In the genomic region with DNA sequence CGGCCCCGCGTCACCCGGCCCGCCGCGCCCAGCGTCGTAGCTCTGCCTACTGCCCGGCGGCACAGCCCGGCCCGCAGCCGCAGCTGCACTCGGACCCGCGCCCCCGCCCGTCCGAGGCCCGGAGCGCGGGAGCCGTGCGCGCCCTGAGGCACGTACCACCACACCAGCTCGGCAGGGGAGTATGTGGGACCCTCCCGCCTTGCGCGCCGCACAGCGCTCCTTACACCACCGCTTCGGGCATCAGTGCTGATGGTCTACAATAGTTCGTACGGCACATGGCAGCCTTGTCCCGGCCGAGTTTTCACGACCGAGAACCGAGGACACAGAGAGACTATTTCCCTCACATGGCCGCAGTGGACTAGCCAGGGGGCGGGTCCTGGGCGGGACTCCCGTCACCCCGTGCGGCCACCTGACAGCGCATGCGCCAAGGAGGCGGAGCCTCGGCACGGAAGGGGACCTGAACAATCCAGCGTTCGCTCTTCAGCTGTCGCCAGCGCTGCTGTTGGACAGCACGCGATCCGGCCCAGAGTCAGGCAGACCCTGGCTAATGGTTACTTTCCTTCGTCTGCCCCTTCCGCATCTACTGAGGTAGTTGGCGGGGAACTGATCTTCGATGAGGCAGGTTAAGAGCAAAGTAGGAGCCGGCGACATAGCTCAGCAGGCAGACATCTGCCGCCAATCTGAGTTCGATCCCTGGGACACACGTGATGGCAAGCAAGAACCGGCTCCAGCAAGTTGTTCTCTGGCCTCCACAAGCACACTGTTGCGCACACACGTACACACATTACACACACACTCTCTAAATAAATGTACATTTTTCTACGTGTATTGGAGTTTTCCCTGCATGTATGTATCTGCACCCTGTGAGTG, we compare ENCODE assay signal across 8 mouse cellular contexts. TPM values are rescaled to one million over a fixed set of nuclear protein-coding genes. Genes with fewer than 3 reads are reported as not detected.
DNase-seq lines count a peak whose midpoint lies in the region; ATAC-seq and TF ChIP-seq lines count a peak whose summit lies in the region.

A gene (minus strand): TSS at position 389 of the 870 bp plus-strand sequence.

- peak within 1 kb of the TSS; percentile 81 for H3K4me3 ChIP-seq in heart, embryonic 12.5 days
- peak within 1 kb of the TSS; percentile 91 for H3K4me3 ChIP-seq in kidney, postnatal 0 days (replicated peaks; ENCODE audit: low read depth, low read length)
- H3K4me3 ChIP-seq in liver, embryonic 11.5 days (ENCODE audit: low read depth, low read length): peak within 1 kb of the TSS; percentile 91
- H3K4me3 ChIP-seq in stomach, embryonic 14.5 days (ENCODE audit: low read depth, low read length): peak within 1 kb of the TSS; percentile 84

- peaks cover 25% of the 10 kb centered on the region for H3K4me1 ChIP-seq in heart, embryonic 12.5 days (replicated peaks)
- peaks cover 14% of the 10 kb centered on the region; the same call in 1 of the 2 replicates for H3K4me1 ChIP-seq in kidney, postnatal 0 days (replicated peaks; ENCODE audit: insufficient read depth, low read length)
- peaks cover 12% of the 10 kb centered on the region for H3K4me1 ChIP-seq in liver, embryonic 11.5 days (replicated peaks; ENCODE audit: control insufficient read depth, insufficient read depth, low read length)
- peaks cover 17% of the 10 kb centered on the region; the same call in 1 of the 2 replicates for H3K4me1 ChIP-seq in stomach, embryonic 14.5 days (ENCODE audit: control insufficient read depth, insufficient read depth, low read length)

- H3K9me3 ChIP-seq in heart, embryonic 12.5 days (replicated peaks): no peaks in the 10 kb centered on the region
- no peaks in the 10 kb centered on the region for H3K9me3 ChIP-seq in kidney, postnatal 0 days (replicated peaks; ENCODE audit: low read length)
- no peaks in the 10 kb centered on the region for H3K9me3 ChIP-seq in liver, embryonic 11.5 days (ENCODE audit: control insufficient read depth, low read length)
- no peaks in the 10 kb centered on the region for H3K9me3 ChIP-seq in stomach, embryonic 14.5 days (ENCODE audit: control insufficient read depth, low read depth, low read length)

- H3K27ac ChIP-seq in heart, embryonic 12.5 days (ENCODE audit: poor library complexity, severe bottlenecking): peak within 1 kb of the TSS; percentile 93
- H3K27ac ChIP-seq in kidney, postnatal 0 days: peak within 1 kb of the TSS; percentile 95
- peak within 1 kb of the TSS; percentile 73 for H3K27ac ChIP-seq in liver, embryonic 11.5 days (ENCODE audit: low read depth, low read length)
- H3K27ac ChIP-seq in stomach, embryonic 14.5 days (ENCODE audit: low read length): peak within 1 kb of the TSS; percentile 90

- peak; percentile 97 for DNase-seq in CD4-positive helper T cell, adult 2 months (ENCODE audit: low read depth, low spot score)
- DNase-seq in brain, embryonic 18.5 days (ENCODE audit: low read depth, low spot score): peak; percentile 91
- peak; percentile 95 for DNase-seq in kidney, postnatal 0 days (ENCODE audit: low spot score)
- DNase-seq in liver, embryonic 11.5 days (ENCODE audit: low spot score): peak; percentile 97
- peak; percentile 99 for DNase-seq in naive thymus-derived CD4-positive, alpha-beta T cell, adult 2 months (ENCODE audit: low read depth)

- H3K9ac ChIP-seq in heart, embryonic 12.5 days: peak within 1 kb of the TSS; percentile 83
- peak within 1 kb of the TSS; percentile 86 for H3K9ac ChIP-seq in kidney, postnatal 0 days (ENCODE audit: low read depth, low read length)
- peak within 1 kb of the TSS; percentile 93 for H3K9ac ChIP-seq in liver, embryonic 11.5 days (ENCODE audit: low read depth, low read length)
- peak within 1 kb of the TSS; percentile 87 for H3K9ac ChIP-seq in stomach, embryonic 14.5 days (replicated peaks; ENCODE audit: low read depth, low read length)

- peak; percentile 89 for ATAC-seq in erythroid progenitor cell, adult 5-6 weeks (replicated peaks; ENCODE audit: low FRiP score, poor library complexity, severe bottlenecking)
- ATAC-seq in heart, embryonic 12.5 days (ENCODE audit: insufficient number of reproducible peaks, low FRiP score): peak; percentile 97
- ATAC-seq in kidney, postnatal 0 days (replicated peaks; ENCODE audit: low FRiP score, low read depth): peak; percentile 96
- peak; percentile 95 for ATAC-seq in liver, embryonic 11.5 days (replicated peaks; ENCODE audit: low FRiP score)
- peak; percentile 96 for ATAC-seq in stomach, embryonic 14.5 days (ENCODE audit: insufficient number of reproducible peaks, insufficient read depth, low FRiP score, low read depth)

- no peaks in the 10 kb centered on the region for H3K27me3 ChIP-seq in heart, embryonic 12.5 days (replicated peaks)
- no peaks in the 10 kb centered on the region for H3K27me3 ChIP-seq in kidney, postnatal 0 days (ENCODE audit: insufficient read depth, low read length)
- H3K27me3 ChIP-seq in liver, embryonic 11.5 days (replicated peaks; ENCODE audit: control insufficient read depth, insufficient read depth, low read length): no peaks in the 10 kb centered on the region
- H3K27me3 ChIP-seq in stomach, embryonic 14.5 days (ENCODE audit: control insufficient read depth, insufficient read depth, low read length): no peaks in the 10 kb centered on the region

- peak within 1 kb of the TSS; percentile 76 for H3K4me2 ChIP-seq in heart, embryonic 12.5 days
- H3K4me2 ChIP-seq in kidney, postnatal 0 days (ENCODE audit: low read length): peak within 1 kb of the TSS; percentile 74
- peak within 1 kb of the TSS; percentile 82 for H3K4me2 ChIP-seq in liver, embryonic 11.5 days
- peak within 1 kb of the TSS; percentile 61 for H3K4me2 ChIP-seq in stomach, embryonic 14.5 days (replicated peaks; ENCODE audit: low read depth, low read length)

- peak; percentile 23; the same call in 1 of the 2 replicates for TF ChIP-seq CTCF in kidney, postnatal 0 days (IDR thresholded peaks at IDR 0.05; ENCODE audit: low read depth)

- under 1% methylated on average over 68 of the region's 73 CpGs for WGBS in heart, embryonic 12.5 days
- WGBS in kidney, postnatal 0 days: under 1% methylated on average over 72 of the region's 73 CpGs
- WGBS in liver, embryonic 11.5 days: under 1% methylated on average over 73 of the region's 73 CpGs
- WGBS in stomach, embryonic 14.5 days: under 1% methylated on average over 71 of the region's 73 CpGs

- H3K36me3 ChIP-seq in heart, embryonic 12.5 days: peaks cover 24% of the 10 kb centered on the region
- H3K36me3 ChIP-seq in kidney, postnatal 0 days (ENCODE audit: insufficient read depth, low read length): peaks cover 14% of the 10 kb centered on the region
- peaks cover 20% of the 10 kb centered on the region for H3K36me3 ChIP-seq in liver, embryonic 11.5 days (ENCODE audit: control insufficient read depth, insufficient read depth, low read length)
- H3K36me3 ChIP-seq in stomach, embryonic 14.5 days (ENCODE audit: control insufficient read depth, insufficient read depth, low read length): peaks cover 15% of the 10 kb centered on the region; the same call in 1 of the 2 replicates

RNA-seq across cellular contexts. Expression of the gene that starts here (rescaled TPM):
- total RNA-seq in erythroid progenitor cell, adult 5-6 weeks (2015; ENCODE audit: low replicate concordance): 58.7 and 91.8 TPM in 2 replicates
- 91.3 and 107 TPM in 2 replicates for total RNA-seq in erythroid progenitor cell, adult 5-6 weeks (2017; ENCODE audit: low replicate concordance)
- polyA plus RNA-seq in heart, embryonic 12.5 days (2016; fragmentation: Nextera tagmentation; extraction: Ambion mirVana): 26.2 and 34.1 TPM in 2 replicates
- 18.7 and 18.8 TPM in 2 replicates for polyA plus RNA-seq in kidney, postnatal 0 days (2015; fragmentation: Nextera tagmentation; extraction: Ambion mirVana)
- 44.4 and 49.1 TPM in 2 replicates for polyA plus RNA-seq in liver, embryonic 11.5 days (2014; fragmentation: Nextera tagmentation; extraction: Ambion mirVana)
- polyA plus RNA-seq in stomach, embryonic 14.5 days (2014; fragmentation: Nextera tagmentation; extraction: Ambion mirVana): 38.7 and 40.9 TPM in 2 replicates

Comparison
In these comparisons a context has a peak if more than half of its experiments do, and no peak if none do; other contexts are left out.
1. Peak in every context shown above with its lines: DNase-seq, ATAC-seq, H3K4me3 ChIP-seq and H3K27ac ChIP-seq.